ENCODE assay signal across 8 mouse cellular contexts in the genomic region with DNA sequence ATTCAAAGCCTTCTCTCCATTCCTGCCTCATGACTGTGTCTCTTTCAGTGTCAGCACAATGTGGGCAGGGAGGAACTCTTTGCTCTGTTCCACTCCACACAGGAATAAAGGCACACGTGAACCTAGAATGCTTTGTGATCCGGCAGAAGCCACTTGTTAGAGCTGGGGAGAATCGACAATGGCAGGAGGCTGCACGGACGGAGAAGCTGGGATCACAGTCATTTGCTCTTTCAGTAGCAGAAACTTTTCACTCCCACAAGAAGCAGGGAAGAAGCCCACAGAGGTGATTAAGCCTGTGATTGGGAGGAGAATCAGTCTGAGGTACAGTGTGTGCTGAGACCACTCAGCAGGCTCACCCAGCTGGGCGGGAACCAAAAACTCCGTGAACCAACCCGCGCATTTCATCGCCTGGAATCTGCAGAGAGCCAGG.
DNase-seq lines count a peak whose midpoint lies in the region; ATAC-seq lines count a peak whose summit lies in the region.

No protein-coding gene starts in this region.

- peak overlapping the region; percentile 34 for H3K4me2 ChIP-seq in hindbrain, embryonic 11.5 days (replicated peaks; ENCODE audit: low read depth, low read length)
- H3K4me2 ChIP-seq in midbrain, embryonic 15.5 days = peak overlapping the region; percentile 54

- no peaks in the 10 kb centered on the region for H3K4me1 ChIP-seq in hindbrain, embryonic 11.5 days (replicated peaks; ENCODE audit: control insufficient read depth, insufficient read depth, low read length)
- peaks cover 9% of the 10 kb centered on the region; the same call in 1 of the 2 replicates for H3K4me1 ChIP-seq in midbrain, embryonic 15.5 days

- H3K27ac ChIP-seq in hindbrain, embryonic 11.5 days (ENCODE audit: low read depth, low read length) = no peak overlapping the region
- H3K27ac ChIP-seq in midbrain, embryonic 15.5 days = 0 out of 2 replicates have a peak overlapping the region, but pooled peaks have one; percentile 8

- peak overlapping the region; percentile 36; the same call in 1 of the 2 replicates for H3K9ac ChIP-seq in hindbrain, embryonic 11.5 days (ENCODE audit: low read depth, low read length)
- peak overlapping the region; percentile 32; the same call in 1 of the 2 replicates for H3K9ac ChIP-seq in midbrain, embryonic 15.5 days

- no peak for DNase-seq in frontal cortex, postnatal 14 days (ENCODE audit: low spot score in 2 of 2)
- DNase-seq in ZHBTc4 (ENCODE audit: low read depth, low spot score) = peak; percentile 24
- peak; percentile 39 for DNase-seq in hindbrain, embryonic 11.5 days (ENCODE audit: low spot score)
- no peak for DNase-seq in natural killer cell, adult 2 months (ENCODE audit: low spot score in 2 of 2)
- no peak for DNase-seq in T-cell, adult 2 months (ENCODE audit: low spot score)
- no peak for DNase-seq in ovary, postnatal 10 days (ENCODE audit: low spot score)

- H3K4me3 ChIP-seq in hindbrain, embryonic 11.5 days (ENCODE audit: low read depth, low read length) = peak overlapping the region; percentile 7; the same call in 1 of the 2 replicates
- H3K4me3 ChIP-seq in midbrain, embryonic 15.5 days = peak overlapping the region; percentile 28

- peak; percentile 31; the same call in 1 of the 2 replicates for ATAC-seq in frontal cortex, adult (ENCODE audit: low TSS enrichment)
- no peak; the same call in 1 of the 2 replicates for ATAC-seq in hindbrain, embryonic 11.5 days (ENCODE audit: low FRiP score)
- ATAC-seq in midbrain, embryonic 15.5 days (replicated peaks) = peak; percentile 37; the same call in 1 of the 2 replicates

- no peaks in the 10 kb centered on the region for H3K9me3 ChIP-seq in hindbrain, embryonic 11.5 days (ENCODE audit: control insufficient read depth, low read length)
- no peaks in the 10 kb centered on the region for H3K9me3 ChIP-seq in midbrain, embryonic 15.5 days

- no peaks in the 10 kb centered on the region for H3K27me3 ChIP-seq in hindbrain, embryonic 11.5 days (ENCODE audit: control insufficient read depth, insufficient read depth, low read length)
- H3K27me3 ChIP-seq in midbrain, embryonic 15.5 days (replicated peaks) = no peaks in the 10 kb centered on the region

- no peaks in the 10 kb centered on the region for H3K36me3 ChIP-seq in hindbrain, embryonic 11.5 days (ENCODE audit: control insufficient read depth, insufficient read depth, low read length)
- no peaks in the 10 kb centered on the region for H3K36me3 ChIP-seq in midbrain, embryonic 15.5 days (replicated peaks)

- WGBS in hindbrain, embryonic 11.5 days = 17% methylated on average over 10 of the region's 10 CpGs
- 6% methylated on average over 10 of the region's 10 CpGs for WGBS in midbrain, embryonic 15.5 days

Comparison
In these comparisons a context has a peak if more than half of its experiments do, and no peak if none do; other contexts are left out.
1. DNase-seq: peak in ZHBTc4 (single experiment) and hindbrain, embryonic 11.5 days (single experiment); none in frontal cortex, postnatal 14 days (0 of 2), natural killer cell, adult 2 months (0 of 2), T-cell, adult 2 months (single experiment) and ovary, postnatal 10 days (single experiment).